Mouse (Mus musculus): ENCODE measurements around the gene Lsm6.

Lsm6 gene

GRCm38 (mm10) chr8:78806006-78806405, 14.9 kb downstream of the Lsm6 start:
- no peak for DNase-seq (ENCODE audit: low read depth, low spot score)

GRCm38 (mm10) chr8:78801201-78801600, 19.7 kb downstream of the Lsm6 start:
- no peak for DNase-seq (ENCODE audit: low read depth, low spot score)

GRCm38 (mm10) chr8:78798671-78799070, 22.3 kb downstream of the Lsm6 start:
- DNase-seq (ENCODE audit: low read depth, low spot score), result no peak

GRCm38 (mm10) chr8:78797985-78798384, 23.0 kb downstream of the Lsm6 start:
- DNase-seq (ENCODE audit: low read depth, low spot score), result no peak

GRCm38 (mm10) chr8:78793231-78793630, 27.7 kb downstream of the Lsm6 start:
- no peak for DNase-seq (ENCODE audit: low read depth, low spot score)

GRCm38 (mm10) chr8:78776816-78777215, 44.1 kb downstream of the Lsm6 start:
- no peak for DNase-seq (ENCODE audit: low read depth, low spot score)

GRCm38 (mm10) chr8:78771256-78771655, 49.7 kb downstream of the Lsm6 start:
- no peak for DNase-seq (ENCODE audit: low read depth, low spot score)

- DNase-seq (ENCODE audit: low read depth, low spot score), result no peak
These were observed 50.4 kb downstream of the Lsm6 start for GRCm38 (mm10) chr8:78770584-78770983.

- no peak for DNase-seq (ENCODE audit: low read depth, low spot score)
These were observed 55.4 kb downstream of the Lsm6 start for GRCm38 (mm10) chr8:78765556-78765955.

- no peak for DNase-seq (ENCODE audit: low read depth, low spot score)
These were observed 56.0 kb downstream of the Lsm6 start for GRCm38 (mm10) chr8:78764976-78765375.

GRCm38 (mm10) chr8:78759139-78759538, 61.8 kb downstream of the Lsm6 start:
- DNase-seq (ENCODE audit: low read depth, low spot score), result no peak

- DNase-seq (ENCODE audit: low read depth, low spot score), result no peak
These were observed 66.0 kb downstream of the Lsm6 start for GRCm38 (mm10) chr8:78754986-78755385.
